Mouse (Mus musculus): Measurements from ENCODE around the gene Fxr2. TPM values are rescaled to one million over a fixed set of nuclear protein-coding genes. Genes with fewer than 3 reads are reported as not detected.
A peak's percentile ranks its signal among the peaks of the same experiment; 100 is the strongest.

Gene Fxr2
- polyA plus RNA-seq, 1 experiment from 2014 or later, result 23.4 TPM

DNA sequence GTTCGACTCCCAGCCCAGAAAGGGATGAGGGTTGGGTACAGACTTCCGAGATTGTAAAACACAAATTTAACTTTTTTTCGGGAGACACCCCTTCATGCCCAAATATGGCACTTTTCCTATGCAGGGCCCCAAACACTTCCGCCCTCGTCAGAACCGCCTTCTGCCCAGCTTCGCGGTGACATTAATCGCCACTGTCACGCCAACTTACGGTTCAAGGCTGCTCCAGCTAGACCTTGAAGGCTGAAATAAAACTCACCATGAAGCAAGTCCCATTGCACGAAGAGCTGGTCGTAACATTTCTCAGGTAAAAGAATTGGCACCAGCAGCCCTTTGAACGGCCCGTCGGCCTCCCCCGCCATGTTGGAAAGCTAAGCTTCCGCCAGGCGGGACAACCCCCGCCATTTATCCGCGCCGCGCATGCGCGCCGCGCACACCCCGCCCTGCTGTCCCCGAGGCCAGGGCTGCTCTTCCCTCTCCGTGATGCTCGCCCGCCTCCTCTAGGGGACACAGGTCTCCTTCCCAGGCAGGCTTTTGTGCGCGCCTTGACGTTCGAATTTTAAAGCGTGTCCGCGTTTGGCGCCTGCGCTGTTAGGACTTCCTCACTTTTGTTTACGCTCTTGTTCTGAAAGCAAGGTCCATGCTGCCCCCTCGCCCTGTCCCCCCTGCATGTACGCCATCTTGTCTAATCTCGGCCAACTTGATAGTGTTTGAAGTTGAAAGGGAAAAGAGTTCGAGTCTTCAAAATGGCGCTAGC, 29.6 kb downstream of the Fxr2 start, which contains the start of gene Mpdu1:
Gene Mpdu1 (minus strand): TSS at position 430 of the 754 bp plus-strand sequence.
- no peaks in the 10 kb centered on the region for H3K9me3 ChIP-seq (replicated peaks)
- WGBS (ENCODE audit: insufficient replicate concordance), result under 1% methylated on average over 48 of the region's 48 CpGs
- H3K4me2 ChIP-seq, result peak within 1 kb of the TSS; percentile 75
- no peaks in the 10 kb centered on the region for H3K27me3 ChIP-seq (replicated peaks)
- H3K4me1 ChIP-seq, result peaks cover 49% of the 10 kb centered on the region
- peak within 1 kb of the TSS; percentile 93 for H3K27ac ChIP-seq
- H3K9ac ChIP-seq, result peak within 1 kb of the TSS; percentile 70
- ATAC-seq, result peak; percentile 93
- peak within 1 kb of the TSS; percentile 68 for H3K4me3 ChIP-seq
- peaks cover 66% of the 10 kb centered on the region for H3K36me3 ChIP-seq

DNA sequence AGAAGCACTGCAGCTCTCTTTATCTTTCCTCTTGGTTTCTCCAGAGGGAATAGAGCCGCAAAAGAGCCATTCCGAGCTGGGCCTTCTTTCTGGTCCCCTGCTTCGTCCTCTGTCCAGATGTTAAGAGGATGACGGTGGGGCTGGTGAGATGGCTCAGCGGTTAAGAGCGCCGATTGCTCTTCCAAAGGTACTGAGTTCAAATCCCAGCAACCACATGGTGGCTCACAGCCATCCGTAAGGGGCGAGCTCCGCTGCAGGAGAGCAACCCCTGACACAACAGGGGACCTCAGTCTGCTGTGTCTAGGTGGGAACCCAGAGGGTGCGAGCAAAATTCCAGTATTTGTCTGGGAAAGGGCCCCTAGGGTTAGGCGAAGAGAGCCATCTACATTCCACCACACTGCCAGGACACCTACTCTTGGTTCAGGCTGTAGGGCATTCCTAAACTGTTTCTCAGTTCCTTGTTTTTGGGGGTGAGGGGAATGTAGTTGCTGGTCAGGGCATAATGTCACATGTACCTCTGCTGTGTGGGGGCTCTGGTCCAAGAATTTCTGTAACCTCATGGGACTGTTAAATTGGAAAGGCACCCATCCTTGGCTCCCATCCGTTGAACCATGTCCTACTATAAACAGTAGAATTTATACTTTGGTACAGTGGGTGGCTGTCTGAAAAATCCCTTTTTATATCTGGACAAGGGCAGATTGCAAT, 30.3 kb downstream of the Fxr2 start:
- H3K27ac ChIP-seq, result peak overlapping the region; percentile 93
- 58% methylated on average over 13 of the region's 13 CpGs for WGBS (ENCODE audit: insufficient replicate concordance)
- peak overlapping the region; percentile 70 for H3K9ac ChIP-seq
- peak overlapping the region; percentile 68 for H3K4me3 ChIP-seq
- no peaks in the 10 kb centered on the region for H3K9me3 ChIP-seq (replicated peaks)
- H3K27me3 ChIP-seq (replicated peaks), result no peaks in the 10 kb centered on the region
- H3K4me1 ChIP-seq, result peaks cover 50% of the 10 kb centered on the region
- H3K36me3 ChIP-seq, result peaks cover 66% of the 10 kb centered on the region
- H3K4me2 ChIP-seq, result peak overlapping the region; percentile 75
- ATAC-seq, result no peak

DNA sequence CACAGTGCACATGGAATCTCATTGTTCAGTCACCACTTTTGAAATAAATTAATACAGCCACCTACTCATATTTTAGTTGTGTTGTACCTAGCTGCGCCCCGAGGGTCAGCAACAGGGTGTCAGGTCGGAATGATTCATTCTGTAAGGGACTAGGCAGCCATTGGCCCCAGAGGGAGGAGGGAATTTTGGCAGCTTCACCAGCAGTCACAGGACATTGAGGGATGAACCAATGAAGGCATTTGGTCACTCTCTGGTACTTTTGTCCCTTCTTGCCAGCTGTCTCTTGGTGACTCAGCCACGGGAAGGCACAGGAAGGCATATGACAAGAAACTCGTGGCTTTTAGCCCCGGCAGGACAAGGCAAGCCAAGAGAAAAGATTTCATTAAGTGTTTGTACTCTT, 31.0 kb downstream of the Fxr2 start:
- no peaks in the 10 kb centered on the region for H3K9me3 ChIP-seq (replicated peaks)
- WGBS (ENCODE audit: insufficient replicate concordance), result 74% methylated on average over 6 of the region's 6 CpGs
- H3K4me2 ChIP-seq, result peak overlapping the region; percentile 75
- peak overlapping the region; percentile 93 for H3K27ac ChIP-seq
- H3K9ac ChIP-seq, result peak overlapping the region; percentile 70; the same call in 1 of the 2 replicates
- no peak for ATAC-seq
- H3K27me3 ChIP-seq (replicated peaks), result no peaks in the 10 kb centered on the region
- H3K4me3 ChIP-seq, result peak overlapping the region; percentile 68; the same call in 1 of the 2 replicates
- peaks cover 55% of the 10 kb centered on the region for H3K4me1 ChIP-seq
- peaks cover 66% of the 10 kb centered on the region for H3K36me3 ChIP-seq

DNA sequence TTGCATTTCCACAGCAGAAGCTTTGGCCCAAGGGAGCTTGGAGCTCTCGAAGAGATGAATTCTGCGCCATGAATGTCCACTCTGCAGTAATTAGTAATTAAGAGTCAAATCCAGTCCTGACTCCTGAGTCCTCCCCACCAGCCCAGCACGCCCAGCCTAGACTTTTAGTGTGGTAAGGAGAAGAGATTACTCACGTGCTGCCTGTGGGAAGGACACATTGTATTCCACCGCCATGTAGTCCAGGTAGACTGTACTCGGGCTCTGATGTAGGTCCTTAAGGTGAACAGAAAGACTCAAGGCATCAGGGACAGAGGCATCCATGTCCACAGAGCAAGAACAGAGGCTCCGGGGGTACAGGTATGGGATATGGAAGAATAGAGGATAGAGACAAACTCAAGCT, 32.1 kb downstream of the Fxr2 start:
- no peaks in the 10 kb centered on the region for H3K27me3 ChIP-seq (replicated peaks)
- ATAC-seq, result no peak
- peak overlapping the region; percentile 93; the same call in 1 of the 2 replicates for H3K27ac ChIP-seq
- H3K9me3 ChIP-seq (replicated peaks), result no peaks in the 10 kb centered on the region
- H3K4me1 ChIP-seq, result peaks cover 65% of the 10 kb centered on the region
- no peak overlapping the region for H3K4me3 ChIP-seq
- no peak overlapping the region for H3K9ac ChIP-seq
- H3K36me3 ChIP-seq, result peaks cover 69% of the 10 kb centered on the region
- no peak overlapping the region for H3K4me2 ChIP-seq
- 86% methylated on average over 7 of the region's 7 CpGs for WGBS (ENCODE audit: insufficient replicate concordance)

DNA sequence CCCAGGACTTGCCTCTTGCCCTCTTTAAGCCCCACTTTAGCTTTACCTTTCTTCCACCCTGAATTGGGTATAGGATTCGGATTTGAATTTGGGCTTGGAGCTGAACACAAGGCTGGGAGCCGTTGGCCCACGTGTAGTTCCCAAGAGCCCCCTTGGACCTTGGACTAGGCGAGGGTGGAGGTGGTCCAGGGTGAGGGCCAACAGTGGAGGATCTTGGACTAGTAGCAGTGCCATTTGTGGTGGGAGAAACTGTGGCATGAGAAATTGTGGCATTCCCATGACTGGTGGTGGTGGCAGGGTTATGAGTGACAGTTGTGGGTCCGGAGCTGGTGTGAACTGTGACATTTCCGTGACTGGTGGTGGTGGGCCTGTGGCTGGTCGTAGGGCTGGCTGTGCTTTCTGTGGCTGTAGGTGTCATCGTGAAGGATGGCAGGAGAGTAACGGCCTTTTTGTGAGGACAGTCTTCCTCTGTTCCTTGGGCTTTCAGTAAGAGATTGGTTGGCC, 32.7 kb downstream of the Fxr2 start:
- no peak overlapping the region for H3K9ac ChIP-seq
- ATAC-seq, result no peak
- H3K4me2 ChIP-seq, result peak overlapping the region; percentile 1; the same call in 1 of the 2 replicates
- H3K27ac ChIP-seq, result peak overlapping the region; percentile 53
- no peaks in the 10 kb centered on the region for H3K9me3 ChIP-seq (replicated peaks)
- 64% methylated on average over 9 of the region's 9 CpGs for WGBS (ENCODE audit: insufficient replicate concordance)
- H3K4me3 ChIP-seq, result no peak overlapping the region
- H3K4me1 ChIP-seq, result peaks cover 69% of the 10 kb centered on the region
- H3K27me3 ChIP-seq (replicated peaks), result no peaks in the 10 kb centered on the region
- peaks cover 69% of the 10 kb centered on the region for H3K36me3 ChIP-seq

DNA sequence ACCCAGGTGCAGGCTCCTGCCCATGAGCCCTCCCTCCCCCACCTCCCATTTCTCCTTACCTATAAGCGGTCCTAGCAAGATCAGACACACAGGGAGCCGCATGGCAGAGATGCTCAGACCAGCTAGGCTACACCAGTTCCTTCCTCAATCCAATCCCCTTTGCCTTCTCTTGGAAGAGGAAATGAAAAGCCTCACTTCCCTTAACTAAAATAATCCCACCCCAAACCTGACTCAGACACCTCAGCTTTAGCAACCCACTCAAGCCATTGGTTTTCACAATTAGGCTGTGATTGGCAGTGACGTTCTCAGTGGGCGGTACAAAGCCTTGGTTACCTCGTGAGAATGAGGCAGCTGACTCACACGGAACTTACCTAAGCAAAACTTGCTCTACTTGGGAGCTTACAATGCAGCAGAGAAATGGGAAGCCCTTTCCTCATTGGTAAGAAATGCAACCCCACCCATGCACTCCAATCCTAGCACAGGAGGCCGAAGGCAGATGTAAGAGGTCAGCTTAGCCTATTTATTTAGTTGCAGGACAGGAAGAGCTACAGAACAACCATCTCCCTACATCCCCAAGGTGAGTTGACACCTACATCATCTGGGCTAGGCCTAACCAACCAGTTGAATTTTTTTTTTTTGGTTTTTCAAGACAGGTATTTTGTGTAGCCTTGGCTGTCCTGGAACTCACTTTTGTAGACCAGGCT, 33.3 kb downstream of the Fxr2 start, which contains the start of gene Cd68:
Gene Cd68 (minus strand): TSS at position 193 of the 704 bp plus-strand sequence.
- peak within 1 kb of the TSS; percentile 1; the same call in 1 of the 2 replicates for H3K4me2 ChIP-seq
- peaks cover 69% of the 10 kb centered on the region for H3K4me1 ChIP-seq
- ATAC-seq, result no peak
- peak within 1 kb of the TSS; percentile 93 for H3K27ac ChIP-seq
- peaks cover 75% of the 10 kb centered on the region for H3K36me3 ChIP-seq
- no peak within 1 kb of the TSS for H3K4me3 ChIP-seq
- H3K27me3 ChIP-seq (replicated peaks), result no peaks in the 10 kb centered on the region
- WGBS (ENCODE audit: insufficient replicate concordance), result 21% methylated on average over 7 of the region's 7 CpGs
- no peaks in the 10 kb centered on the region for H3K9me3 ChIP-seq (replicated peaks)
- H3K9ac ChIP-seq, result no peak within 1 kb of the TSS

DNA sequence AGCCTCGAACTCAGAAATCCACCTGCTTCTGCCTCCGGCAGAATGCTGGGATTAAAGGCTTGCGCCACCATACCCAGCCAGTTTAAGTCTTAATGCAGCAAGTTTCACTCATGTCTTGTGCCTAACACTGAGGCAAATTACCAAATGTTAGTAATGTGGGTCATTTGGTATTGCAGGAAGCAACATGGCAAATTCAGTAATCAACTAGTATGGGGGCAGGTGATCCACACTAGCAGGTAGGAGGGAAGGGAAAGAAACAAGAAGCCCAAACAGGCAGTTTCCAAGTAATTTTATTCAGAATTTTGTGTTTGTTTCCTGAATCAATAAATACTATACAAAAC, 33.8 kb downstream of the Fxr2 start:
- no peak for ATAC-seq
- Histone ChIP-seq H3K4me1 (peaks cover 63% of the 10 kb centered on the region), H3K36me3 (peaks cover 77% of the 10 kb centered on the region)

DNA sequence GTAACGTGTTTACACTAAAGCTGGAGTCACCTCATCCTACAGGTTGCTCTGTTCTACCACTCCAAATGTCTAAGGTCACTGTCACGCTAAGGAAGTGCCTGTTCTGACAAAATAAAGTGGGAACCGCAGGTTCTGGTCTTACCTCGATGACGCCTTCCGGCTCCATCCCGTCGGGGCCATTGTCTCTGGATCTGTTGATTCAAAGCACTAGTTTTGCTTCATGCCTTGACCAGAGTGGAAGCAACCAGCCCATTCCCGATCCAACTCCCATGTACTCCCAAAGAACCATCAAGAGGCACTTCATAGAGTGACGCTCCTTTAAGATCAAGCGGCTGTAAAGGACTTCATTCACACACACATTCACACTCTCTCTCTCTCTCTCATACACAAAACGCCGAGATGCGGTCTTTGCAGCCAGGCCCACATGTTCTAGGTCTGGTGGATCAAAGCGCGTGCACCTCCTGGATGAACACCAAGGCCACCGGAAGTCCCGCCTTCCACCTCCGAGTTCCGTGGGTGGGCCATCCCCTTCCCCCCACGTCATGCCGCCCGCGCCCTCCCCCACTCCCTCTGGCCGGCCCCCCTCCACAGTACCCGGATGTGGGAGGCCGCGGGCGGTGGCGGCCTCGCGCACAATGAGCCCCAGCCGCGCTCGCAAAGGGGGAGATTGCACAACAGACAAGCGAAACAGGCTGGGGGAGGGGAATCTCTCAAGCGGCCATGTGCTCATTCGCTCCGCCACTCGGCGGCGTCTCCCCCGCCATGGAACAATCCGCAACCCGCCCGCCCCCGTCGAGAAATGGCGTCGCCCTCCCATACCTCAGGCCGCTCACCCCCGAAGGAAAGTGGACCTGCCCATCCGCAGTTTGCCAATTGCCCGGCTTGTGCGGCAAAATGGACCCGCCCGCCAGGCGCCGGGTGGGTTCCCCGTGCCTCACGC, 38.3 kb downstream of the Fxr2 start:
- Histone ChIP-seq H3K4me2 (peak overlapping the region; percentile 89), H3K27me3 (replicated peaks) (no peaks in the 10 kb centered on the region), H3K9ac (peak overlapping the region; percentile 99), H3K4me3 (peak overlapping the region; percentile 96), H3K27ac (peak overlapping the region; percentile 97), H3K9me3 (replicated peaks) (no peaks in the 10 kb centered on the region), H3K36me3 (peaks cover 84% of the 10 kb centered on the region), H3K4me1 (peaks cover 64% of the 10 kb centered on the region)
- WGBS (ENCODE audit: insufficient replicate concordance), result under 1% methylated on average over 61 of the region's 61 CpGs
- peak; percentile 58 for ATAC-seq

More for the DNA sequence above, 33.8 kb downstream of the Fxr2 start:
- no peak overlapping the region for H3K4me3 ChIP-seq
- H3K9ac ChIP-seq, result no peak overlapping the region
- H3K27ac ChIP-seq, result peak overlapping the region; percentile 53
- H3K4me2 ChIP-seq, result no peak overlapping the region
- H3K9me3 ChIP-seq (replicated peaks), result no peaks in the 10 kb centered on the region
- WGBS (ENCODE audit: insufficient replicate concordance), result 69% methylated on average over 3 of the region's 3 CpGs
- no peaks in the 10 kb centered on the region for H3K27me3 ChIP-seq (replicated peaks)

DNA sequence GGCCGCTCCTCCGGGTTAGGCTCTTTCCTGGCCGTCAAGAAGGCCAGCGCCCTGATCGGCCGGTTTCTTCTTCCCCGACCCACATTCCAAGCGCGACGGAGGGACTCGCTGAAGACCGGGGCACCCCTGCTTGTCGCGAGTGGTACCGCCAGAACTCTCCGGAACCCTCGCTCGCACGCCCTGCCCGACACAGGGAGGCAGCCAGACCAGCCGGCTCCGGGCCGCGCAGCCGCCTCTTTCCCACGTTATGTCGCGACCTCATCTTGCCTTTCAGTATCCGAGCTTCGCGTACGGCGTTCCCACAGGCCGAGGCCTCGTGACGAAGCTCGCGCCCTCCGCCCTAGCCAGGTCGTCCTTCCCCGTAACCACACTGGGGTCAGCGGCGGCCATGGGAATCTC, 38.9 kb downstream of the Fxr2 start:
- H3K9ac ChIP-seq, result peak overlapping the region; percentile 99
- H3K27me3 ChIP-seq (replicated peaks), result no peaks in the 10 kb centered on the region
- peak overlapping the region; percentile 89 for H3K4me2 ChIP-seq
- peaks cover 58% of the 10 kb centered on the region for H3K4me1 ChIP-seq
- H3K4me3 ChIP-seq, result peak overlapping the region; percentile 96
- under 1% methylated on average over 43 of the region's 43 CpGs for WGBS (ENCODE audit: insufficient replicate concordance)
- H3K27ac ChIP-seq, result peak overlapping the region; percentile 97
- ATAC-seq, result no peak
- H3K9me3 ChIP-seq (replicated peaks), result no peaks in the 10 kb centered on the region
- peaks cover 84% of the 10 kb centered on the region for H3K36me3 ChIP-seq

DNA sequence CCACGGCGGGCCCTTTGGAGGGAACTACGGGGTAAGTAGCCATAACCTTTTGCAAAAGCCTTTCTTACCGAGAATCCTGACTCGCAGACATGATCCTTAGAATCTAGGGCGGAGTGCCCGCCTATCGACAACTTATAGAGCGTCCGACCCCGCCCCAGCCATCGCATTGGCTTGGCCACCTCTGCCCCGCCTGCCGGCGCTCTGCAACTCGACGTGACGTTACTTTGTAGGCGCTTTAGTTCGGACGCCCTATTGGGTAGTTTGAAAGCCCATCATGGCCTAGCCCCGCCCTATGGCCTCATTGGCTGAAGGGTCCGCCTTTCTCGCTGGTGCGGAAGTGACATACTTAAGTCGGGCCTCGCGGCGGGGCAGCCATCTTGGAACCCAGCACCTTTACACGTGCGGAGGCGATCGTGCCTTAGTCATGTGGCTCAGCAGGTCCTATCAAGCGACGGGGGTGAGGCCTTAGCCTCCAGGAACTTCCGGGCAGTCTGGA, 39.5 kb downstream of the Fxr2 start, which contains the start of gene Eif4a1:
Gene Eif4a1 (minus strand): TSS at position 213 of the 496 bp plus-strand sequence.
- Histone ChIP-seq H3K4me2 (peak within 1 kb of the TSS; percentile 89), H3K4me3 (peak within 1 kb of the TSS; percentile 96), H3K27me3 (replicated peaks) (no peaks in the 10 kb centered on the region), H3K9ac (peak within 1 kb of the TSS; percentile 99), H3K4me1 (peaks cover 58% of the 10 kb centered on the region), H3K9me3 (replicated peaks) (no peaks in the 10 kb centered on the region), H3K36me3 (peaks cover 86% of the 10 kb centered on the region), H3K27ac (peak within 1 kb of the TSS; percentile 97)
- peak; percentile 97 for ATAC-seq
- WGBS (ENCODE audit: insufficient replicate concordance), result under 1% methylated on average over 36 of the region's 36 CpGs

Measured in liver, embryonic 12.5 days (tissue).